Mouse (Mus musculus): ENCODE results near the gene Fhit.
"Not testable (repeated sequence)": the region's sequence is repeated elsewhere in the genome, so short reads cannot be mapped to it uniquely, and the experiment has no call there.

The Fhit gene

GRCm38 (mm10) chr14:10013003-10013816 lies 1148.6 kb downstream of the Fhit start:
- in situ Hi-C loops (cut with MboI, MseI) = no loop called here

- in situ Hi-C loops (cut with MboI, MseI) = no loop called here
Measured at GRCm38 (mm10) chr14:10006278-10006677, 1155.6 kb downstream of the Fhit start.

- in situ Hi-C loops (cut with MboI, MseI) = no loop called here
Measured at GRCm38 (mm10) chr14:10003847-10004246, 1158.0 kb downstream of the Fhit start.

- in situ Hi-C loops (cut with MboI, MseI) = no loop called here
Measured at GRCm38 (mm10) chr14:9990677-9991076, 1171.2 kb downstream of the Fhit start.

GRCm38 (mm10) chr14:9976934-9977510 lies 1184.8 kb downstream of the Fhit start:
- in situ Hi-C loops (cut with MboI, MseI) = no loop called here

GRCm38 (mm10) chr14:9974402-9974801 lies 1187.4 kb downstream of the Fhit start:
- in situ Hi-C loops (cut with MboI, MseI) = loop anchor here (25.0 kb wide), 1 partner anchor 1612 kb away; no protein-coding TSS in a partner anchor

GRCm38 (mm10) chr14:9963853-9964252 lies 1198.0 kb downstream of the Fhit start:
- in situ Hi-C loops (cut with MboI, MseI) = loop anchor here (25.0 kb wide), 1 partner anchor 1602 kb away; no protein-coding TSS in a partner anchor

- in situ Hi-C loops (cut with MboI, MseI) = loop anchor here (25.0 kb wide), 1 partner anchor 1598 kb away; no protein-coding TSS in a partner anchor
Measured at GRCm38 (mm10) chr14:9960396-9960795, 1201.4 kb downstream of the Fhit start.

GRCm38 (mm10) chr14:9899494-9899893 lies 1262.3 kb downstream of the Fhit start:
- in situ Hi-C loops (cut with MboI, MseI) = no loop called here

- in situ Hi-C loops (cut with MboI, MseI) = no loop called here
Measured at GRCm38 (mm10) chr14:9896556-9896955, 1265.3 kb downstream of the Fhit start.

- in situ Hi-C loops (cut with MboI, MseI) = no loop called here
Measured at GRCm38 (mm10) chr14:9852041-9852440, 1309.8 kb downstream of the Fhit start.

GRCm38 (mm10) chr14:9832290-9832689 lies 1329.5 kb downstream of the Fhit start:
- in situ Hi-C loops (cut with MboI, MseI) = loop anchor here (10.0 kb wide), 1 partner anchor 537 kb away; no protein-coding TSS in a partner anchor

GRCm38 (mm10) chr14:9828699-9829240 lies 1333.1 kb downstream of the Fhit start:
- in situ Hi-C loops (cut with MboI, MseI) = not testable (repeated sequence)

- in situ Hi-C loops (cut with MboI, MseI) = no loop called here
Measured at GRCm38 (mm10) chr14:9815963-9816362, 1345.9 kb downstream of the Fhit start.

GRCm38 (mm10) chr14:9811847-9812321 lies 1350.0 kb downstream of the Fhit start:
- in situ Hi-C loops (cut with MboI, MseI) = no loop called here

- in situ Hi-C loops (cut with MboI, MseI) = no loop called here
Measured at GRCm38 (mm10) chr14:9811177-9811846, 1350.5 kb downstream of the Fhit start.

- in situ Hi-C loops (cut with MboI, MseI) = no loop called here
Measured at GRCm38 (mm10) chr14:9793403-9793802, 1368.4 kb downstream of the Fhit start.

GRCm38 (mm10) chr14:9788402-9788950 lies 1373.4 kb downstream of the Fhit start:
- in situ Hi-C loops (cut with MboI, MseI) = no loop called here

- in situ Hi-C loops (cut with MboI, MseI) = no loop called here
Measured at GRCm38 (mm10) chr14:9787389-9787788, 1374.4 kb downstream of the Fhit start.

- in situ Hi-C loops (cut with MboI, MseI) = no loop called here
Measured at GRCm38 (mm10) chr14:9785861-9786260, 1376.0 kb downstream of the Fhit start.

- in situ Hi-C loops (cut with MboI, MseI) = no loop called here
Measured at GRCm38 (mm10) chr14:9751341-9751740, 1410.5 kb downstream of the Fhit start.

GRCm38 (mm10) chr14:9748709-9749108 lies 1413.1 kb downstream of the Fhit start:
- in situ Hi-C loops (cut with MboI, MseI) = no loop called here

All from T-helper 2 cell (primary cell).